Mouse (Mus musculus) heart, adult 2 months (tissue): ENCODE results near the gene Iqsec1.

Experiments
- CTCF ChIP-seq: fragments of 200-600 bp; IDR thresholded peaks from 2 replicates; pipeline ENCODE4 v1.8.1; 2022; ENCODE audit warnings: antibody characterized with exemption, mild to moderate bottlenecking, moderate library complexity
- EP300 ChIP-seq: fragments of 200-500 bp; IDR thresholded peaks from 2 replicates; pipeline ENCODE4 v1.6.1; 2011; ENCODE audit warnings: low read depth, low read length, control low read depth; ENCODE audit not compliant: insufficient read depth

DNA sequence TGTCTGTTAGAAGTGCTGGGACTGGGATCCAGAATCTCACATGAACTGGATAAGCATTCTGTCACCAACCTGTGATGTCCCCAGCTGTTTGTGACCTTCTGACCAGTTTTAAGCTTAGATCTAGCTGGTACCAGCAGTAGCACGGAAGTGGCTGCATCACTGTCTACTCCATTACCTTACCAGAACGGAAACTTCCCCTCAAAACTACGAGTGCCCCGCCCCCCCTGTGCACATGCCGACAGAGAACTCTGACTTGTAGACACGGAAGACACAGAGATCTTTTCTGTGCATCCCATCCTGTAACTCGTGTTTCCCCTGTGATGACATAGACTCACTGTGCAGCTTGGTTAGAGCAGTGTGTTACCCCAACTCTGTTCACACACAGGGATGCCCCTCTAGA, 358.1 kb downstream of the Iqsec1 start:
- no peak for TF ChIP-seq CTCF
- no peak for TF ChIP-seq EP300
